Comparison of ENCODE assay signal across 18 mouse cellular contexts in the genomic region with DNA sequence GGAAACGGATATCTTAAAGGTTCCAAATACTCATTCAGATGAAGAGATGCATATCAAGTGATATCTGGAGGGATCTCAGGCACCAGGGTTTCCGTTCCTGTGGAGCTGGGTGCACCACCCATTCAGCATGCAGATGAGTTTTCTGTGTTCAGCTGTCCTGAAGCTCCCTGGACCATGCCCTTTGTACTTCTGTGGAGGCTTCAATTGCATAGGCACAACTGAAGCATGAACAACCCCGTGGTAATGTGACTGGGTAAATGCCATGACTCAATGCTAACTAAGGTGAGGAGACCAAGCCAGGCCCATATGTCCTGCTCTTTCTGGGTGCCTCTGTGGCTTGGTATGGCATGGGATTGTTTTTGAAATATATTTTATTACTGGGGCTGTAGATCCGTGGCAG. TPM values are rescaled to one million over a fixed set of nuclear protein-coding genes. Genes with fewer than 3 reads are reported as not detected.
DNase-seq lines count a peak whose midpoint lies in the region; ATAC-seq and TF ChIP-seq lines count a peak whose summit lies in the region.
"Had no signal": no experiment of that assay in that cellular context is flagged by ENCODE, and none has a peak within 500 bp of the region (broad histone marks: within the 10 kb centered on the region; RNA-seq: fewer than 3 reads in every experiment).

No protein-coding gene starts in this region.

- H3K27ac ChIP-seq in liver, adult 2 months (replicated peaks; ENCODE audit: insufficient read depth, low read depth, low read length): no peak overlapping the region
- H3K27ac ChIP-seq in small intestine, adult 2 months (ENCODE audit: insufficient read depth, low read depth, low read length): peak overlapping the region; percentile 21; the same call in 1 of the 2 replicates
- H3K27ac ChIP-seq in midbrain, embryonic 16.5 days (ENCODE audit: low read length): no peak overlapping the region
- H3K27ac ChIP-seq: heart, embryonic 10.5 days; hindbrain, embryonic 12.5 days had no signal

- TF ChIP-seq CTCF in liver, adult 2 months (IDR thresholded peaks at IDR 0.05; ENCODE audit: low read depth, low read length): no peak
- no peak for TF ChIP-seq CTCF in small intestine, adult 2 months (IDR thresholded peaks at IDR 0.05; ENCODE audit: extremely low read depth, insufficient read length, insufficient replicate concordance, low read depth, low read length)

- no peak overlapping the region for H3K9ac ChIP-seq in liver, adult 2 months (ENCODE audit: low read depth, low read length)
- H3K9ac ChIP-seq in midbrain, embryonic 16.5 days (ENCODE audit: low read depth, low read length): no peak overlapping the region
- H3K9ac ChIP-seq: forebrain, postnatal 0 days; hindbrain, embryonic 12.5 days had no signal

- no peaks in the 10 kb centered on the region for H3K36me3 ChIP-seq in liver, adult 2 months (ENCODE audit: control insufficient read depth, insufficient read depth, low read length)
- no peaks in the 10 kb centered on the region for H3K36me3 ChIP-seq in small intestine, adult 2 months (ENCODE audit: control insufficient read depth, insufficient read depth, low read length)
- H3K36me3 ChIP-seq in midbrain, embryonic 16.5 days (ENCODE audit: control insufficient read depth, insufficient read depth, low read length): no peaks in the 10 kb centered on the region
- H3K36me3 ChIP-seq: heart, embryonic 10.5 days; hindbrain, embryonic 12.5 days had no signal

- H3K4me1 ChIP-seq in liver, adult 2 months (ENCODE audit: control insufficient read depth, insufficient read depth, low read length): peaks cover 10% of the 10 kb centered on the region
- H3K4me1 ChIP-seq in small intestine, adult 2 months (ENCODE audit: control insufficient read depth, insufficient read depth, insufficient read length, low read length): peaks cover 11% of the 10 kb centered on the region; the same call in 1 of the 2 replicates
- H3K4me1 ChIP-seq in midbrain, embryonic 16.5 days (ENCODE audit: control insufficient read depth, insufficient read depth, low read length): no peaks in the 10 kb centered on the region
- H3K4me1 ChIP-seq: hindbrain, embryonic 12.5 days had no signal

- H3K9me3 ChIP-seq in midbrain, embryonic 16.5 days (replicated peaks; ENCODE audit: control insufficient read depth, low read length, poor library complexity, severe bottlenecking): no peaks in the 10 kb centered on the region
- H3K9me3 ChIP-seq: heart, embryonic 10.5 days; hindbrain, embryonic 12.5 days had no signal

- peak; percentile 50 for DNase-seq in liver, adult 2 months (ENCODE audit: extremely low read depth, low read depth, low spot score)
- no peak for DNase-seq in liver
- peak; percentile 71 to 85 for DNase-seq in kidney, adult 8-10 months
- DNase-seq in kidney, postnatal 14 days: peak; percentile 69
- DNase-seq: adrenal gland, postnatal 14 days; cerebellum, postnatal 10 days; forebrain, postnatal 0 days; heart, postnatal 10 days; lung, adult 2 months; retina, postnatal 1 day; thymus, postnatal 25 days had no signal

- no peaks in the 10 kb centered on the region for H3K79me2 ChIP-seq in liver, adult 2 months (ENCODE audit: control insufficient read depth, insufficient read depth, low read length)

- TF ChIP-seq POLR2A in liver, adult 2 months (IDR thresholded peaks at IDR 0.05; ENCODE audit: extremely low read depth, insufficient read depth, low read length): no peak
- TF ChIP-seq POLR2A in small intestine, adult 2 months (IDR thresholded peaks at IDR 0.05; ENCODE audit: low read depth, low read length): no peak

- WGBS in liver, adult 2 months: 53% methylated on average over 4 of the region's 4 CpGs
- 61% methylated on average over 4 of the region's 4 CpGs for WGBS in small intestine, adult 2 months
- WGBS in midbrain, embryonic 16.5 days: 80% methylated on average over 4 of the region's 4 CpGs

- no peaks in the 10 kb centered on the region for H3K27me3 ChIP-seq in liver, adult 2 months (ENCODE audit: control insufficient read depth, insufficient read depth, low read length)
- no peaks in the 10 kb centered on the region for H3K27me3 ChIP-seq in small intestine, adult 2 months (ENCODE audit: control insufficient read depth, insufficient read depth, low read length)
- H3K27me3 ChIP-seq in midbrain, embryonic 16.5 days (ENCODE audit: control insufficient read depth, insufficient read depth, low read depth, low read length): no peaks in the 10 kb centered on the region
- H3K27me3 ChIP-seq: hindbrain, embryonic 12.5 days had no signal

- no peak overlapping the region for H3K4me2 ChIP-seq in midbrain, embryonic 16.5 days (ENCODE audit: low read length)
- H3K4me2 ChIP-seq: hindbrain, embryonic 12.5 days had no signal

- no peak for ATAC-seq in megakaryocyte progenitor cell, adult 5-6 weeks (replicated peaks; ENCODE audit: poor library complexity)
- no peak for ATAC-seq in midbrain, embryonic 16.5 days
- no peak for ATAC-seq in erythroid progenitor cell, adult 5-6 weeks (replicated peaks; ENCODE audit: low FRiP score, poor library complexity, severe bottlenecking)
- ATAC-seq: CD4-positive, CD25-positive, alpha-beta regulatory T cell, adult 4 months; forebrain, postnatal 0 days had no signal

- H3K4me3 ChIP-seq in liver, adult 2 months (ENCODE audit: insufficient read depth, low read depth, low read length): no peak overlapping the region
- H3K4me3 ChIP-seq in small intestine, adult 2 months (ENCODE audit: low read depth, low read length): no peak overlapping the region
- H3K4me3 ChIP-seq in midbrain, embryonic 16.5 days (ENCODE audit: low read depth, low read length): no peak overlapping the region
- H3K4me3 ChIP-seq: heart, embryonic 10.5 days; hindbrain, embryonic 12.5 days had no signal

RNA-seq across cellular contexts. Expression of gene Abcg2, which starts 49.4 kb away (rescaled TPM):
- 42.9 and 74.3 TPM in 2 replicates for total RNA-seq in liver, adult 2 months (2014; rRNA removed)
- 14.3 and 14.4 TPM in 2 replicates for polyA plus RNA-seq in liver, adult 2 months (2012; rRNA removed)
- 5.6 and 17.4 TPM in 2 replicates for polyA plus RNA-seq in small intestine, adult 2 months (2012; rRNA removed)
- total RNA-seq in megakaryocyte progenitor cell, adult 5-6 weeks (2015): 26.8 and 27.9 TPM in 2 replicates
- 29.7 and 67.5 TPM in 2 replicates for total RNA-seq in megakaryocyte progenitor cell, adult 5-6 weeks (2017)
- polyA plus RNA-seq in midbrain, embryonic 16.5 days (2015; fragmentation: Nextera tagmentation; extraction: Ambion mirVana): 30.0 and 35.5 TPM in 2 replicates
- 226 and 296 TPM in 2 replicates for total RNA-seq in erythroid progenitor cell, adult 5-6 weeks (2015; ENCODE audit: low replicate concordance)
- 601 and 799 TPM in 2 replicates for total RNA-seq in erythroid progenitor cell, adult 5-6 weeks (2017; ENCODE audit: low replicate concordance)
